Mouse (Mus musculus) adrenal gland, adult (tissue): ENCODE data around the gene Vmn1r212.
"Not testable (repeated sequence)": the region's sequence is repeated elsewhere in the genome, so short reads cannot be mapped to it uniquely, and the experiment has no call there.

Experiments
- DNase-seq, 2 experiments: peaks; one replicate each; pipeline ENCODE4 v3.0.0; 2022 to 2023; ENCODE audit warnings: low spot score in 1 of 2; ENCODE audit not compliant: inconsistent age in 2 of 2

Gene Vmn1r212

GRCm38 (mm10) chr13:22884105-22884504, at the start of gene Vmn1r212:
Gene Vmn1r212, minus strand, starts transcription at chr13:22884205.
- DNase-seq: no peak

GRCm38 (mm10) chr13:22879257-22879656, 4.7 kb downstream of the Vmn1r212 start:
- DNase-seq: peak in 1 of 2 experiments; percentile 32

GRCm38 (mm10) chr13:22857461-22857860, 26.5 kb downstream of the Vmn1r212 start, which contains the start of gene Vmn1r211:
Gene Vmn1r211, minus strand, starts transcription at chr13:22857561.
- DNase-seq: no peak

GRCm38 (mm10) chr13:22854760-22855159, 29.2 kb downstream of the Vmn1r212 start:
- DNase-seq: no peak

- DNase-seq: no peak
Measured at GRCm38 (mm10) chr13:22846798-22847197, 37.2 kb downstream of the Vmn1r212 start.

- not testable (repeated sequence) for DNase-seq
Measured at GRCm38 (mm10) chr13:22844304-22844703, 39.7 kb downstream of the Vmn1r212 start.
